Mouse (Mus musculus) embryonic facial prominence, embryonic 11.5 days (tissue): ENCODE measurements at regions not wholly inside any gene's neighbourhood (a gene's known extent, or its start where the extent isn't known, plus 50 kb on each side); places are given as distances from the start of the nearest gene placed in this dataset.

Experiments
- ATAC-seq: fragments of 200-750 bp; cut with Nextera tagmentation; replicated peaks from 2 replicates; pipeline ENCODE4 v1.8.0; 2017; ENCODE audit warnings: low read depth; ENCODE audit not compliant: insufficient number of reproducible peaks, low FRiP score, low TSS enrichment
- DNase-seq: peaks from one replicate; pipeline ENCODE4 v3.0.0-alpha.2; 2015; ENCODE audit warnings: low spot score
- H3K27ac ChIP-seq: fragments of 300-500 bp; sonication (generic); replicated peaks from 2 replicates; pipeline ENCODE4 v1.5.1; 2014; ENCODE audit warnings: mild to moderate bottlenecking, low read depth, low read length, control low read depth
- H3K27me3 ChIP-seq: fragments of 300-500 bp; sonication (generic); 2 replicates; pipeline ENCODE4 v1.6.1; 2014; ENCODE audit warnings: mild to moderate bottlenecking, low read length, moderate library complexity, mixed read lengths; ENCODE audit not compliant: control insufficient read depth, insufficient read depth
- H3K36me3 ChIP-seq: fragments of 300-500 bp; sonication (generic); replicated peaks from 2 replicates; pipeline ENCODE4 v1.6.1; 2014; ENCODE audit warnings: low read depth, mild to moderate bottlenecking, low read length, moderate library complexity, mixed read lengths; ENCODE audit not compliant: control insufficient read depth, insufficient read depth
- H3K4me1 ChIP-seq: fragments of 300-500 bp; sonication (generic); 2 replicates; pipeline ENCODE4 v1.6.1; 2014; ENCODE audit warnings: low read length, mixed read lengths; ENCODE audit not compliant: control insufficient read depth, insufficient read depth
- H3K4me2 ChIP-seq: fragments of 300-500 bp; sonication (generic); 2 replicates; pipeline ENCODE4 v1.6.1; 2014; ENCODE audit warnings: low read depth, mild to moderate bottlenecking, control low read depth, low read length, moderate library complexity
- H3K4me3 ChIP-seq: fragments of 300-500 bp; sonication (generic); 2 replicates; pipeline ENCODE4 v1.5.1; 2014; ENCODE audit warnings: low read depth, low read length, control low read depth
- H3K9ac ChIP-seq: fragments of 300-500 bp; sonication (generic); replicated peaks from 2 replicates; pipeline ENCODE4 v1.6.1; 2014; ENCODE audit warnings: mild to moderate bottlenecking, control low read depth, low read length
- H3K9me3 ChIP-seq: fragments of 300-500 bp; sonication (generic); replicated peaks from 2 replicates; pipeline ENCODE4 v1.6.1; 2016; ENCODE audit warnings: mild to moderate bottlenecking, low read length, inconsistent platforms, mixed read lengths; ENCODE audit not compliant: control insufficient read depth
- WGBS: fragments of 180-500 bp; shearing (Covaris S2); extraction: QIAGEN DNeasy Blood & Tissue Kit; methylation state at CpG from one replicate; pipeline ENCODE4 v1.1.7; 2014; 5-methylcytosine and 5-hydroxymethylcytosine counted together

DNA sequence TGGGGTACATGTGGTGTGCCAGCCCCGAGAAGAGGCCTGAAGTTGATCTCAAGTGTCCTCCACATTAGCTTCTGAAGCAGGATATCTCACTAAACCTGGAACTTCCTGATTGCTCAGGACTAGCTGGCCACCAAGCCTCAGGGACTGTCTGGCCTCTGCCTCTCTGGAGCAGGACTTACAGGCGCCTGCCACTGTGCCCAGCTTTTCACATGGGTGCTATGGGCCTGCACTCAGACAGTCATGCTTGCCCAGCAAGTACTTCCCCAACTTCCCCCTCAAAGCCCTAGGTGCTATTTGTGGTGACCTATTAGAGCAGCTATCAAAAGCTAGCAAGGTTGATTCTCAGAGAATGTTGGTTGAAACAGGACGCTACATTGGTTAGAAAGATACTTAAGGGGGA, 220.0 kb downstream of the CK137956 start:
- Histone ChIP-seq H3K36me3 (no peaks in the 10 kb centered on the region), H3K9ac (no peak overlapping the region), H3K9me3 (no peaks in the 10 kb centered on the region), H3K4me1 (no peaks in the 10 kb centered on the region), H3K4me2 (no peak overlapping the region), H3K27ac (no peak overlapping the region), H3K27me3 (no peaks in the 10 kb centered on the region), H3K4me3 (no peak overlapping the region)
- ATAC-seq (no peak), DNase-seq (no peak)
- 85% methylated on average over 3 of the region's 3 CpGs for WGBS

DNA sequence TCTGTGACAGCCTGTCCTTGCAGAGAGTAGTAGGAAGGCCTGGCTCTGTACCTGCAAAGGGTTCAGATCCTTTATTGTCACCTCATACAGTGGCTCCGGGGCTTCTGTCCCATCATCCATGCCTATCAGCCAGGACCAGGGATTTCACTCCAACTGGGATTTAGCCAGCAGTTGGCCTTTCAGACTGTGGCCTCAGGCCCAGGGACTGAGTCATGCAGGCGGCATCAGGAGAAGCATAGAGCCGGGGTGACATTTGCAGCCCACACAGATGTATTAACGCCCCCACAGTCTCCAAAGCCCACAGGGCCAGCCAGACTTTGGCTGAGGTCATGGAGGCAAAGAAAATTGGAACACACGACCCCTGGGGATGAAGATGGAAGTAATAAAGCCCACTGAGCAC, 222.9 kb downstream of the CK137956 start:
- Histone ChIP-seq H3K4me2 (no peak overlapping the region), H3K4me1 (no peaks in the 10 kb centered on the region), H3K27ac (no peak overlapping the region), H3K4me3 (no peak overlapping the region), H3K9ac (no peak overlapping the region), H3K27me3 (no peaks in the 10 kb centered on the region), H3K36me3 (no peaks in the 10 kb centered on the region), H3K9me3 (no peaks in the 10 kb centered on the region)
- no peak for ATAC-seq
- 72% methylated on average over 5 of the region's 5 CpGs for WGBS
- no peak for DNase-seq

GRCm38 (mm10) chr4:127736781-127737180, 234.0 kb downstream of the CK137956 start:
- 77% methylated on average over 2 of the region's 2 CpGs for WGBS
- H3K4me3 ChIP-seq: no peak overlapping the region
- no peaks in the 10 kb centered on the region for H3K9me3 ChIP-seq
- DNase-seq (no peak), ATAC-seq (no peak)
- no peak overlapping the region for H3K4me2 ChIP-seq
- no peaks in the 10 kb centered on the region for H3K27me3 ChIP-seq
- H3K36me3 ChIP-seq: no peaks in the 10 kb centered on the region
- H3K27ac ChIP-seq: no peak overlapping the region
- H3K9ac ChIP-seq: no peak overlapping the region
- no peaks in the 10 kb centered on the region for H3K4me1 ChIP-seq

DNA sequence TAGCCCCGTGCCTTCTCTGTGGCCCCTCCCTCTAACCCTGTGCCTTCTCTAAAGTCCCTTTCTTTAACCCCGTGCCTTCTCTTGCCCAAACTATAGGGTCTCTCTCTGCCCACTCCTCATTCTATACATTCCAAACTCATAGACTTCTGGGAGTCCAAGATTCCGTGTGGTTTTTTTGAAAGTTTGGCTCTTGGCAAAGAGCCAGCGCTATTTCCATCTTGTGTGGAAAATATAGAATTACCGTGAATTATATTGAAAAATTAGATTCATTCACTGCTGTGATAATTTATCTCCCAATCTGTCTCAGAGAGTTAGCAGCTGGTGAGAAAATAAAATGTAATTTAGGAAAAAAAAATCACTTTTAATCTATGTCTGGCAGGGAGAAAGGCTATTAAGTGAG, 234.6 kb downstream of the CK137956 start:
- no peaks in the 10 kb centered on the region for H3K4me1 ChIP-seq
- H3K27me3 ChIP-seq: no peaks in the 10 kb centered on the region
- H3K36me3 ChIP-seq: no peaks in the 10 kb centered on the region
- ATAC-seq: no peak
- no peak overlapping the region for H3K27ac ChIP-seq
- H3K4me3 ChIP-seq: no peak overlapping the region
- WGBS: 68% methylated on average over 5 of the region's 5 CpGs
- no peak for DNase-seq
- H3K9me3 ChIP-seq: no peaks in the 10 kb centered on the region
- no peak overlapping the region for H3K9ac ChIP-seq
- no peak overlapping the region for H3K4me2 ChIP-seq

- no peak for DNase-seq
- H3K9ac ChIP-seq: no peak overlapping the region
- no peaks in the 10 kb centered on the region for H3K27me3 ChIP-seq
- H3K4me2 ChIP-seq: no peak overlapping the region
- no peaks in the 10 kb centered on the region for H3K36me3 ChIP-seq
- 40% methylated on average over 8 of the region's 8 CpGs for WGBS
- no peak overlapping the region for H3K4me3 ChIP-seq
- H3K27ac ChIP-seq: no peak overlapping the region
- no peaks in the 10 kb centered on the region for H3K9me3 ChIP-seq
- H3K4me1 ChIP-seq: no peaks in the 10 kb centered on the region
- ATAC-seq: no peak
Observed at GRCm38 (mm10) chr4:127734641-127735040, 236.1 kb downstream of the CK137956 start.

DNA sequence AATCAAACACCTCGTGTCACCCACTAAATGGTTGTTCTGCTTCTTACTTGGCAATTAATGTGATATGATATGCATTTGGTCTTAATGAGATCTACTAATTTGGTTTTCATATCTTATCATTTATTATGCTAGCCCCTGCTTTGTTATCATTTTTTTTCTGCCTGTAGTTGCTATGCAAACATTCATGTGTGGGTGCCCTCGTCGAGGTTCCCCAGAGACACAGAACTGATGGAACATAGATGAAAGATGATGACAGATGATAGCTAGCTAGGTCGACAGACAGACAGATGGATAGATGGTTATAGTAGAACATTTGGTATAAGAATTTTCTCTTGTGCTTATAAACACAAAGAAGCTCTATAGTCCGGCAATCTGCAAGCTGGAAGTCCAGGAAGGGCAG, 252.1 kb downstream of the CK137956 start:
- Histone ChIP-seq H3K36me3 (no peaks in the 10 kb centered on the region), H3K9me3 (no peaks in the 10 kb centered on the region), H3K4me3 (no peak overlapping the region), H3K27me3 (no peaks in the 10 kb centered on the region), H3K4me1 (no peaks in the 10 kb centered on the region), H3K4me2 (no peak overlapping the region), H3K9ac (no peak overlapping the region), H3K27ac (no peak overlapping the region)
- WGBS: 80% methylated on average over 5 of the region's 5 CpGs
- no peak for DNase-seq
- ATAC-seq: no peak

GRCm38 (mm10) chr4:127712274-127712673, 258.5 kb downstream of the CK137956 start:
- 93% methylated on average over 10 of the region's 10 CpGs for WGBS
- Histone ChIP-seq H3K27ac (no peak overlapping the region), H3K4me2 (no peak overlapping the region), H3K9me3 (no peaks in the 10 kb centered on the region), H3K9ac (no peak overlapping the region), H3K4me1 (peaks cover 4% of the 10 kb centered on the region; the same call in 1 of the 2 replicates), H3K4me3 (no peak overlapping the region), H3K36me3 (no peaks in the 10 kb centered on the region), H3K27me3 (no peaks in the 10 kb centered on the region)
- DNase-seq: no peak
- no peak for ATAC-seq

DNA sequence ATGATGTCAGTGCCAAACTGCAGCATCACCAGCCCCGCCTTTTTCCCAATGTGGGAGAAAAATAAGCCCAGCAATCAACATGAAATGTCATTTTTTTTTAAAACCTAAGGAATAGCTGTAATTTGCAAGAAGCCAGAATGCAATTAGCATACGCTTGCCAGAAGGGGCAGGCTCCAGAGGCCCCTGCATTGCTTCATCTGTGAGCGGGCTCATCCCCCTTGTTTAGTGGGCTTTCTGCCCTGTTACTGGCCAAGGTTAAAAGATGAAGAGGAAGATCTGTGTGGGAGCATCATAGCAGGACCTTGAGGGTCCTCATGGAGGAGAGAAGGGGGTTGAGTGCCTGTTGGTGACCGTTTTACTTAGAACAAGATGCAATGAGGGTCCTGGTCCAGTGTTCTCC, 259.9 kb downstream of the CK137956 start:
- no peak overlapping the region for H3K27ac ChIP-seq

More for the DNA sequence above, 259.9 kb downstream of the CK137956 start:
- H3K4me1 ChIP-seq: peaks cover 4% of the 10 kb centered on the region; the same call in 1 of the 2 replicates
- no peak overlapping the region for H3K4me3 ChIP-seq
- no peaks in the 10 kb centered on the region for H3K9me3 ChIP-seq
- ATAC-seq (no peak), DNase-seq (no peak)
- H3K9ac ChIP-seq: no peak overlapping the region
- H3K36me3 ChIP-seq: no peaks in the 10 kb centered on the region
- H3K4me2 ChIP-seq: no peak overlapping the region
- WGBS: 67% methylated on average over 4 of the region's 4 CpGs
- H3K27me3 ChIP-seq: no peaks in the 10 kb centered on the region
